ENCODE assay signal across 14 mouse cellular contexts in genomic region chr15:77913054-77913453, GRCm38 (mm10). TPM values are rescaled to one million over a fixed set of nuclear protein-coding genes. Genes with fewer than 3 reads are reported as not detected.
DNase-seq lines count a peak whose midpoint lies in the region; ATAC-seq and TF ChIP-seq lines count a peak whose summit lies in the region.
"Had no signal": no experiment of that assay in that cellular context is flagged by ENCODE, and none has a peak within 500 bp of the region (broad histone marks: within the 10 kb centered on the region; RNA-seq: fewer than 3 reads in every experiment).

No protein-coding gene starts in this region.

- TF ChIP-seq POLR2A in heart, adult 2 months (IDR thresholded peaks at IDR 0.05; ENCODE audit: insufficient read depth, low read depth, low read length), result no peak

- H3K4me3 ChIP-seq in heart, adult 2 months, result no peak overlapping the region
- H3K4me3 ChIP-seq in kidney, embryonic 15.5 days (replicated peaks), result no peak overlapping the region
- peak overlapping the region; percentile 27 for H3K4me3 ChIP-seq in E14TG2a.4 (replicated peaks; ENCODE audit: low read length)
- peak overlapping the region; percentile 35; the same call in 1 of the 2 replicates for H3K4me3 ChIP-seq in gastrocnemius, adult 2 months
- H3K4me3 ChIP-seq: midbrain, embryonic 10.5 days had no signal

- no peak for TF ChIP-seq EP300 in heart, adult 2 months (IDR thresholded peaks at IDR 0.05; ENCODE audit: insufficient read depth, low read depth, low read length)

- DNase-seq in heart, adult 2 months, result no peak
- no peak for DNase-seq in heart, adult 18-20 months
- DNase-seq in kidney, postnatal 36 days, result no peak
- DNase-seq in gastrocnemius, adult 2 months, result peak; percentile 75
- no peak for DNase-seq in right cerebral cortex, postnatal 10 days (ENCODE audit: low spot score in 2 of 2)
- DNase-seq: cerebellum, adult 8-10 months; forebrain, postnatal 0 days; kidney, adult 18-20 months; right cerebral cortex, postnatal 14 days had no signal

- intact Hi-C loops in heart, adult 2 months (cut with DNase I), result loop anchor here (5.0 kb wide), 2 partner anchors 56 to 76 kb away; no protein-coding TSS in a partner anchor
- intact Hi-C loops in gastrocnemius, adult 2 months (cut with DNase I), result loop anchor here (5.0 kb wide), 1 partner anchor 71 kb away; the partner anchor contains the start of gene Myh9

- H3K36me3 ChIP-seq in heart, adult 2 months (ENCODE audit: control insufficient read depth, insufficient read depth, low read length), result no peaks in the 10 kb centered on the region
- H3K36me3 ChIP-seq in kidney, embryonic 15.5 days, result peaks cover 42% of the 10 kb centered on the region
- H3K36me3 ChIP-seq in E14TG2a.4 (ENCODE audit: insufficient read depth, low read length), result peaks cover 46% of the 10 kb centered on the region

- no peak overlapping the region for H3K4me2 ChIP-seq in kidney, embryonic 15.5 days
- H3K4me2 ChIP-seq: hindbrain, embryonic 14.5 days had no signal

- no peak for TF ChIP-seq CTCF in heart, adult 2 months (IDR thresholded peaks at IDR 0.05)
- TF ChIP-seq CTCF in E14TG2a.4 (conservative IDR thresholded peaks at IDR 0.05; ENCODE audit: low read length), result no peak
- TF ChIP-seq CTCF in gastrocnemius, adult 2 months (IDR thresholded peaks at IDR 0.05), result no peak

- H3K9me3 ChIP-seq in kidney, embryonic 15.5 days (replicated peaks), result no peaks in the 10 kb centered on the region
- H3K9me3 ChIP-seq in E14TG2a.4 (ENCODE audit: low read length), result no peaks in the 10 kb centered on the region
- H3K9me3 ChIP-seq: midbrain, embryonic 10.5 days had no signal

- no peaks in the 10 kb centered on the region for H3K79me2 ChIP-seq in heart, adult 2 months (replicated peaks; ENCODE audit: control insufficient read depth, insufficient read depth, low read length)

- no peak overlapping the region for H3K9ac ChIP-seq in heart, adult 2 months (ENCODE audit: low read depth, low read length)
- no peak overlapping the region for H3K9ac ChIP-seq in kidney, embryonic 15.5 days
- H3K9ac ChIP-seq: forebrain, postnatal 0 days; hindbrain, embryonic 14.5 days had no signal

- H3K4me1 ChIP-seq in heart, adult 2 months (ENCODE audit: control insufficient read depth, insufficient read depth, low read length), result peaks cover 18% of the 10 kb centered on the region
- peaks cover 31% of the 10 kb centered on the region for H3K4me1 ChIP-seq in kidney, embryonic 15.5 days
- H3K4me1 ChIP-seq in E14TG2a.4 (replicated peaks; ENCODE audit: low read depth, low read length), result peaks cover 89% of the 10 kb centered on the region

- peak overlapping the region; percentile 81 for H3K27ac ChIP-seq in heart, adult 2 months
- H3K27ac ChIP-seq in kidney, embryonic 15.5 days, result peak overlapping the region; percentile 57
- peak overlapping the region; percentile 90 for H3K27ac ChIP-seq in gastrocnemius, adult 2 months
- H3K27ac ChIP-seq: hindbrain, embryonic 14.5 days; midbrain, embryonic 10.5 days had no signal

- 67% methylated on average over 8 of the region's 8 CpGs for WGBS in heart, adult 2 months
- 77% methylated on average over 8 of the region's 8 CpGs for WGBS in kidney, embryonic 15.5 days

- no peaks in the 10 kb centered on the region for H3K27me3 ChIP-seq in heart, adult 2 months (ENCODE audit: control insufficient read depth, insufficient read depth, low read length)
- H3K27me3 ChIP-seq in kidney, embryonic 15.5 days, result no peaks in the 10 kb centered on the region
- H3K27me3 ChIP-seq in E14TG2a.4 (ENCODE audit: insufficient read depth, low read length), result no peaks in the 10 kb centered on the region

- ATAC-seq in kidney, embryonic 15.5 days (replicated peaks; ENCODE audit: low FRiP score), result no peak
- no peak for ATAC-seq in frontal cortex, adult (ENCODE audit: low TSS enrichment)
- ATAC-seq: forebrain, postnatal 0 days had no signal

RNA-seq across cellular contexts. Expression of gene Txn2, which starts 15.8 kb away (rescaled TPM):
- total RNA-seq in heart, adult 2 months (2021), result 100 to 1,000 TPM; 260 to 299 TPM
- 403 and 411 TPM in 2 replicates for polyA plus RNA-seq in heart, adult 2 months (2012; rRNA removed)
- total RNA-seq in heart, adult 18-20 months (2021), result 100 to 1,000 TPM; 291 to 304 TPM
- polyA plus RNA-seq in kidney, embryonic 15.5 days (2015; fragmentation: Nextera tagmentation; extraction: Ambion mirVana), result 240 and 253 TPM in 2 replicates
- 100 to 1,000 TPM; 189 to 247 TPM for total RNA-seq in gastrocnemius, adult 2 months (2021)

RNA-seq across cellular contexts. Expression of gene Foxred2, which starts 43.5 kb away (rescaled TPM):
- total RNA-seq in heart, adult 2 months (2021), result under 1 TPM; 0.39 to 0.84 TPM
- polyA plus RNA-seq in heart, adult 2 months (2012; rRNA removed), result 0.96 and 1.1 TPM in 2 replicates
- total RNA-seq in heart, adult 18-20 months (2021), result 1 to 10 TPM in 1 of 2 experiments, under 1 TPM in 1; 0.67 to 1.3 TPM
- 4.6 and 5.6 TPM in 2 replicates for polyA plus RNA-seq in kidney, embryonic 15.5 days (2015; fragmentation: Nextera tagmentation; extraction: Ambion mirVana)
- under 1 TPM; 0.43 to 0.84 TPM for total RNA-seq in gastrocnemius, adult 2 months (2021)

RNA-seq across cellular contexts. Expression of gene Eif3d, which starts 57.6 kb away (rescaled TPM):
- 10 to 100 TPM; 62.6 to 64.4 TPM for total RNA-seq in heart, adult 2 months (2021)
- polyA plus RNA-seq in heart, adult 2 months (2012; rRNA removed), result 69.5 and 87.6 TPM in 2 replicates
- total RNA-seq in heart, adult 18-20 months (2021), result 10 to 100 TPM; 67.3 to 67.9 TPM
- 210 and 223 TPM in 2 replicates for polyA plus RNA-seq in kidney, embryonic 15.5 days (2015; fragmentation: Nextera tagmentation; extraction: Ambion mirVana)
- total RNA-seq in gastrocnemius, adult 2 months (2021), result 10 to 100 TPM; 57.7 to 63.5 TPM

Comparison
In these comparisons a context has a peak if more than half of its experiments do, and no peak if none do; other contexts are left out.
1. H3K4me3 ChIP-seq: peak in E14TG2a.4 (single experiment) and gastrocnemius, adult 2 months (single experiment); none in heart, adult 2 months (single experiment) and kidney, embryonic 15.5 days (single experiment).
2. Peak in every context shown above with its lines, with median percentiles within 50 percentile points of each other: H3K27ac ChIP-seq.